Mouse (Mus musculus) liver, embryonic 13.5 days (tissue): ENCODE data around the gene Rabgap1. TPM values are rescaled to one million over a fixed set of nuclear protein-coding genes. Genes with fewer than 3 reads are reported as not detected.

Source experiments
- ATAC-seq: fragments of 200-750 bp; cut with Nextera tagmentation; 2 replicates; pipeline ENCODE4 v1.8.0; 2017; ENCODE audit warnings: low read depth, mild to moderate bottlenecking, moderate number of reproducible peaks, moderate library complexity
- DNase-seq: peaks from one replicate; pipeline ENCODE4 v3.0.0; 2022
- H3K27ac ChIP-seq: fragments of 300-500 bp; sonication (generic); 2 replicates; pipeline ENCODE4 v1.5.1; 2015; ENCODE audit warnings: moderate library complexity, mild to moderate bottlenecking, inconsistent platforms
- H3K27me3 ChIP-seq: fragments of 300-500 bp; sonication (generic); 2 replicates; pipeline ENCODE4 v1.6.1; 2015; ENCODE audit warnings: mild to moderate bottlenecking, inconsistent platforms
- H3K36me3 ChIP-seq: fragments of 300-500 bp; sonication (generic); 2 replicates; pipeline ENCODE4 v1.6.1; 2015; ENCODE audit warnings: mild to moderate bottlenecking, inconsistent platforms
- H3K4me1 ChIP-seq: fragments of 300-500 bp; sonication (generic); replicated peaks from 2 replicates; pipeline ENCODE4 v1.6.1; 2015; ENCODE audit warnings: inconsistent platforms
- H3K4me2 ChIP-seq: fragments of 300-500 bp; sonication (generic); 2 replicates; pipeline ENCODE4 v1.6.1; 2015; ENCODE audit warnings: inconsistent platforms, mild to moderate bottlenecking, moderate library complexity
- H3K4me3 ChIP-seq: fragments of 300-500 bp; sonication (generic); replicated peaks from 2 replicates; pipeline ENCODE4 v1.5.1; 2015; ENCODE audit warnings: mild to moderate bottlenecking, inconsistent platforms
- H3K9ac ChIP-seq: fragments of 300-500 bp; sonication (generic); 2 replicates; pipeline ENCODE4 v1.6.1; 2015; ENCODE audit warnings: mild to moderate bottlenecking, inconsistent platforms
- H3K9me3 ChIP-seq: fragments of 300-500 bp; sonication (generic); replicated peaks from 2 replicates; pipeline ENCODE4 v1.6.1; 2016; ENCODE audit warnings: inconsistent platforms
- WGBS: fragments of 180-500 bp; shearing (Covaris S2); methylation state at CpG from one replicate; pipeline ENCODE4 v1.1.7; 2015; ENCODE audit not compliant: insufficient replicate concordance; 5-methylcytosine and 5-hydroxymethylcytosine counted together
- polyA plus RNA-seq: library from polyadenylated mRNA; unstranded; fragments of >200 nt; fragmentation: Nextera tagmentation; extraction: Ambion mirVana; gene quantifications from 2 replicates; pipeline ENCODE4 v1.2.1, GENCODE M21; 2015

Rabgap1 gene
- polyA plus RNA-seq, 1 experiment from 2014 or later, result 7.4 TPM

DNA sequence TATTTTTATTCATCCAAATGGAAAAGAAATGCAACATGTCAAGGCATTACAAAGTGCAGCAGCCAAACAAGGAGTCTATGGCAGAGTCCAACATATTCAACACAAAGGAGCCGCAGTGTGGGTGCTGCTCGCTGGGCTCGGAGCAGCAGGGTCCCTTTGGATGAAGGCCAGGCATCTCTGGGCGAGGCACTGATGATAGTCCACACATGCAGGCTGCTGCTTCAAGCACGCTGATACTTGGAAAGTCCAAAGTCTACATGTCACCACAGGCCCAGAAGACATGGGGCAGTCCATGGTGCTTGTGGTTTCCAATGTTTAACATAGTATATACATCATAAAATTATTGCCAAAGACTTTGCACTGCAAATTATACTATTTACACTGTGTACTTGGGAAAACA, 126.8 kb downstream of the Rabgap1 start:
- Histone ChIP-seq H3K9me3 (no peaks in the 10 kb centered on the region), H3K36me3 (peaks cover 16% of the 10 kb centered on the region), H3K9ac (no peak overlapping the region), H3K27me3 (no peaks in the 10 kb centered on the region), H3K4me3 (no peak overlapping the region), H3K4me1 (peaks cover 7% of the 10 kb centered on the region), H3K27ac (no peak overlapping the region), H3K4me2 (no peak overlapping the region)
- ATAC-seq, result no peak
- DNase-seq, result no peak
- WGBS, result 71% methylated on average over 5 of the region's 5 CpGs

DNA sequence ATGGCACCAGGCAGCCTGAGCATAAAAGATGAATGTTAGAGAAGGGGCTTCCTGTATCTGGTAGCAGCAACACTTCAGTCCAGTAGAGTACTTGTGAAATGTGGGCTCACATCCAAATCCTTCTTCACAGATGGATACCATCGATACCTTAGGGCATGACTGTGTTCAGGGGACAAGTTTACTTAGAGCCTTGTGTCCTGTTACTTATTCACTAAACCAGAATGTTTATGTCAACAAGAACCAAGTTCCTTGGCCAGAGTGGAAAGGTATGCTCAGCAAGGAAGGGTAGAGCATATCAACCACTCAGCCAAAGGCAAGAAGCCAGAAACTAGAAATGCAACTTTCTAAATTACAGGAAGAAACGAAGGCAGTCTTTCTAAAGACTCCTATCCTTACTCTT, 127.6 kb downstream of the Rabgap1 start:
- Histone ChIP-seq H3K9ac (no peak overlapping the region), H3K36me3 (peaks cover 11% of the 10 kb centered on the region), H3K27me3 (no peaks in the 10 kb centered on the region), H3K9me3 (no peaks in the 10 kb centered on the region), H3K4me1 (peaks cover 4% of the 10 kb centered on the region), H3K27ac (no peak overlapping the region), H3K4me2 (no peak overlapping the region), H3K4me3 (no peak overlapping the region)
- 64% methylated on average over 2 of the region's 2 CpGs for WGBS
- peak; percentile 51; the same call in 1 of the 2 replicates for ATAC-seq
- no peak for DNase-seq

DNA sequence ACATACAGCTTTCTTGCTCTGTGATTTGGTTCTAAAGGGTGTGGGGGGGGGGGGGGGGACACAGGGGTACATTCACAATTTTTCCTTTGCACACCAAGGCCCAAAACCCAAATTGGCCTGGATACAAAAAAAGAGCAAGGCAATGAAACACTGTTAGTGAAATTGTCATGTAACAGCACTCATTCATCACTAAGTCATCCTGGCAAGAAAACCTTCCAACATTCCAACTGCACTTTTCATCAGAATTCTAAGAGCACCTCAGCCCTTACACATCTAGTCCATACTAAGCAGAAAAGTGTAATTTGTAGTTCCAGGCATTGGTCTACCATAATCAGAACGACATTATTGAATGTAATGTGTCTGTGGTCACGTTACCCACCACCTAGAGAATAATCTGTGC, 129.1 kb downstream of the Rabgap1 start:
- Histone ChIP-seq H3K27me3 (no peaks in the 10 kb centered on the region), H3K9me3 (no peaks in the 10 kb centered on the region), H3K4me2 (no peak overlapping the region), H3K4me3 (no peak overlapping the region), H3K9ac (no peak overlapping the region), H3K4me1 (0 out of 2 replicates have a peak, but pooled peaks cover 3% of the 10 kb centered on the region), H3K36me3 (peaks cover 4% of the 10 kb centered on the region), H3K27ac (no peak overlapping the region)
- no peak for DNase-seq
- ATAC-seq, result no peak
- WGBS, result 57% methylated on average over 2 of the region's 2 CpGs

- WGBS, result 76% methylated on average over 1 of the region's 1 CpGs
- Histone ChIP-seq H3K9ac (no peak overlapping the region), H3K36me3 (no peaks in the 10 kb centered on the region), H3K27ac (no peak overlapping the region), H3K27me3 (no peaks in the 10 kb centered on the region), H3K4me1 (no peaks in the 10 kb centered on the region), H3K4me2 (no peak overlapping the region), H3K4me3 (no peak overlapping the region), H3K9me3 (no peaks in the 10 kb centered on the region)
- DNase-seq (no peak), ATAC-seq (no peak)
These were observed 133.6 kb downstream of the Rabgap1 start for GRCm38 (mm10) chr2:37576661-37577060.

- Histone ChIP-seq H3K9me3 (no peaks in the 10 kb centered on the region), H3K27me3 (no peaks in the 10 kb centered on the region), H3K36me3 (no peaks in the 10 kb centered on the region), H3K4me2 (no peak overlapping the region), H3K9ac (no peak overlapping the region), H3K4me1 (no peaks in the 10 kb centered on the region), H3K27ac (no peak overlapping the region), H3K4me3 (no peak overlapping the region)
- ATAC-seq, result no peak
- WGBS, result 58% methylated on average over 2 of the region's 2 CpGs
- DNase-seq, result no peak
These were observed 135.1 kb downstream of the Rabgap1 start for GRCm38 (mm10) chr2:37578185-37578584.

- Histone ChIP-seq H3K4me1 (no peaks in the 10 kb centered on the region), H3K36me3 (no peaks in the 10 kb centered on the region), H3K4me3 (no peak overlapping the region), H3K27me3 (no peaks in the 10 kb centered on the region), H3K4me2 (no peak overlapping the region), H3K9ac (no peak overlapping the region), H3K9me3 (no peaks in the 10 kb centered on the region), H3K27ac (no peak overlapping the region)
- ATAC-seq (no peak), DNase-seq (no peak)
These were observed 144.8 kb downstream of the Rabgap1 start for GRCm38 (mm10) chr2:37587919-37588318.

Other genes starting within 250 kb of the Rabgap1 start
- not detected in 2 replicates for gene Olfr366, start 231.7 kb upstream of the Rabgap1 start, polyA plus RNA-seq
- gene Olfr368, start 116.8 kb upstream of the Rabgap1 start, polyA plus RNA-seq, result not detected in 2 replicates
- 13.0 and 18.1 TPM in 2 replicates for gene Pdcl, start 83.9 kb upstream of the Rabgap1 start, polyA plus RNA-seq
- gene Rc3h2, start 20.4 kb upstream of the Rabgap1 start, polyA plus RNA-seq, result 3.7 and 4.0 TPM in 2 replicates
- 1.7 and 2.1 TPM in 2 replicates for gene Zbtb26, start 144 bp upstream of the Rabgap1 start, polyA plus RNA-seq
- 2.4 and 3.6 TPM in 2 replicates for gene Zbtb6, start 108 bp upstream of the Rabgap1 start, polyA plus RNA-seq
- gene Gpr21, start 73.1 kb downstream of the Rabgap1 start, polyA plus RNA-seq, result 0.08 and 0.13 TPM in 2 replicates